Mouse (Mus musculus): ENCODE measurements at regions not wholly inside any gene's neighbourhood (a gene's known extent, or its start where the extent isn't known, plus 50 kb on each side); places are given as distances from the start of the nearest gene placed in this dataset.

DNA sequence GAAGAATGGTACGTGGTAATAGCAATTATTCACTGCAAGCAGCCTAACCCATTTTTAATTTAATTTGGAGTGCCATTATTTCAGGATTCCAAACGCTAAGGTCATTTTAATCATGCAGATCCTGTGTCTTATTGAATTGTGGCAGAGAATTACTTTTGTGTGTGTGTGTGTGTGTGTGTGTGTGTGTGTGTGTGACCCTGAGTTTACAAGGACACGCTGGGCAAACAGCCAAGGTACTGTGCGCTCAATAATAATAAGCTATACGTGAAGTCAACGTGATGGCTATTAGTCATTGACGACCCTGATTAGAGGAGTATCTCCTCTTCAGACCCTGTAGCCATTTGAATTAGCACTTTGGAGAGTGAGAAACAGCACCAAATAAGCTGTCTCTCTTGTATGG is 144.1 kb downstream of the Klf7 start:
- no peak for DNase-seq

DNA sequence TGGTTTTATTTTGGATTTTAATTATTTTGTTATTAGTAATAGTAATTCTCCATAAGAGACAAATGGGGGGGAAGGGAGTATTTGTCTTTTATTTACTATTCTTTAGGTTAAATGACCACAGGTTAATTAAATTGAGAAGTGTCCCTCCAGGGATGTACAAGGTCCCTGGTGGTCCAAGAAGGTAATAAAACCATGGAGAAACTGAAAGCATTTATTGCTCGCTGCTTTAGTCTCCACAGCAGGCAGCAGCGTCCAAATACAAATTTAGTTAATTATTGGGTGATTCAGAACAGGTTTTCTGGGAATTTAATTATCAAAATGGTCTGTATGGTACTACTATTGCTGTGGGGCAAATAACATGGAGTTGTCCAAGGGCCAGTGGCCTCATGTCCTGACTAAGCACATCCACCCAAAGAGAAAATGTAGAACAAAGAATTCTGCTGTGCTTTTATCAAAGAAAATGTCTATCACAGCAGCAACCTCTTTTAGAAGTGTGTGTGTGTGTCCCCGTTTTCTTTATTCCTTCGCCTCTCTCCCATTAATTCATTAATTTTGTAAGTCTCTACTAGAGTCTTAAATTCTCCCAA is 144.7 kb downstream of the Klf7 start:
- DNase-seq, result no peak

DNA sequence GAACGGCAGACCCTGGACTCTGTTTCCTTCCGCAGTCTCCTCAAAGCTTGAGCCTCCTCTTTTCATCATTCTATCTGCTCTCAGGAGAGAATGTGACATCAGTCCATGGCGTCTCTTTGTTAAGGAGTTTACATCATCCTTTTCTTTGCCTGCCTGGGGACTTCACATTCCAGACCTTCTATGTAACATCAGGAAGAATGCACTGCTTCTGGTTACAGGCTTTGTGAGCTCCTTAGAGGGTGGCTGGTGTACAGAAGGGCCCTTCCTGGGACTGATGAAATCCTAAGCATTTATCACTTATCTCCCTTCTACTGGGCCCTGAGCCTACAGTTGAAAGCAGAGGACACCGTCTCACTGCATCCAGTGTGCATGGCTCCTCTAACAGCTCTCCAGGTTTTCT is 145.2 kb downstream of the Klf7 start:
- no peak for DNase-seq

DNA sequence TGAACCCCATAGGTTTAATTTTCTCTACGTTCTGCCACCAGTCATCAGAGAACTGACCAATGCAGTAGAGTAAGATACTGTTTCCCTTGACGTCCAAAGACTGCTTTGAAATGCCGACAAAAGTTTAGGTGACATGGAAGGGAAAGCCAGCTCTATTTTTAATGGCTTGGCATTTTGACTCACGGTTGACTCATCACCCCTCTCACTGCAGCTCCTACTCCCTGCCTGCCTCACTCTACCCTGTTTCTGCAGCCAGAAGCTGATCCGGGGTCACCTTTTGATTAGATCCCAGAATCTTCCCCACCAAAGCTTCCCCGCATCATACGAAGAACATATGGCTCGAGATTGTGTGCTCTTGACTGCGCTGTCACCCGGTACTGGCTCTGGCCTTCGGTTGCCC is 154.2 kb downstream of the Klf7 start:
- DNase-seq, result no peak

DNA sequence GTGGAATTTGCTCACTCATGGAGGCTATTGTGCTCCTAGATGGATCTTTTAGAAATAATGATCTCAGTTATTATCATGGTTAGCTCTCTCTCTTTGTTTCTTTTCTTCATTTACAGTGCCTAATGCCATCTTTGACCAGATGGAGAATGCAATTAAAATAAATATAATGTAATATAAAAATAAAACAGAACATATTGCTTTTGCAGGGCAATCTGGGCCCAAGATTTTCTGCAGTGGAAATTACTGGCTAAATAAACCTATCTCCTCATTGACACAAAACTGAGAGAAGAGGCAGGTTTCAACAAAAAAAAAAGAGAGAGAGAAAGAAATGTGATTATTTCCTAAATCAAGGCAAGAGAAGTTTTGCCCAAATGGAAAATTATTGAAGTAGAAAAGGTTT is 156.6 kb downstream of the Klf7 start:
- no peak for DNase-seq

DNA sequence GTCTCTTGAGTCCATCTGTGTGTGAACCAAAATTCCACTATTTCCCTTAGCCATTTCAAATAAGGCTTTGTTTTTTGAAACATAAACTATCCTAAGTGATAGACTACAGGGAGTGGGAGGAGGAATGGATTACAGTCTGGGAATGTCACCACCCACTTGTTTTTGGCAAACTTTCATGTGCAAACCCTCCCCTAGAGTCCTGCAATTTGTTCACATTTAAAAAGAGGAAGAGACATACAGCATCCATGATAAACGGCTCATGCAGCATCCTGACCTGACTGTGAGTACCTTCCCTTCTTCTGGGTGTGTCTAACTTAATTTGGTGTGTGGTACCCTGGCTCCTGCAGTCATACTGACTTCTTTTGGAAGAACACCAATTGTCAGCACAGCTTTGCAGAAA is 157.6 kb downstream of the Klf7 start:
- no peak for DNase-seq

DNA sequence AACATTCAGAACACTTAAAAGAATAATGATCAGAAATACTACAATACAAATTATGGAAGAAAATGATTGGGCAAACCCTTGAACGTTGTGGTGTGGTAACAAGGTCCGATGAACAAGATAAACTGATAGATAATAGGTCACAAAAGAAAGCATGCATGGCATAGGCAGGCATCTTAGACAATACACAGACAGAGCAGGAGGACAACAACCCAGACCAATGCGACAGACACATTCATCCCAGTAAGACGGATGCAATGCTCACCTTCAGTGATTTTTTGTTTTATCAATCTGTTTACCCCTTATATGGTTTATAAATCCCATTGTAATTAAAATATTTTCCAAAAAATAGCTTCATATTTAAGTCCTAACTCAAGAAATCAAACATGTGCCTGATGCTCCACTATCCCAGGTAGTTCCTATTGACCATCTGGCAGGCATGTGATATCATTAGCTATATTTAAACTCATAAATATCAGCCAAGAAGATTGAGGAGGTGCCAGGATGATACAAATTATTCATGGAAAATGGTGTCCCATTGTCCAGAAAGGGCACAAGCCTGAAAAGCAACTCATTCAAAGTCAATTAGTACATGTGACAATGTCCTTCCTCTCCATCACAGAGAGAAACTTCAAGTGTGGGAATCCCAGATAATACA is 166.3 kb downstream of the Klf7 start:
- peak; percentile 37 for DNase-seq

DNA sequence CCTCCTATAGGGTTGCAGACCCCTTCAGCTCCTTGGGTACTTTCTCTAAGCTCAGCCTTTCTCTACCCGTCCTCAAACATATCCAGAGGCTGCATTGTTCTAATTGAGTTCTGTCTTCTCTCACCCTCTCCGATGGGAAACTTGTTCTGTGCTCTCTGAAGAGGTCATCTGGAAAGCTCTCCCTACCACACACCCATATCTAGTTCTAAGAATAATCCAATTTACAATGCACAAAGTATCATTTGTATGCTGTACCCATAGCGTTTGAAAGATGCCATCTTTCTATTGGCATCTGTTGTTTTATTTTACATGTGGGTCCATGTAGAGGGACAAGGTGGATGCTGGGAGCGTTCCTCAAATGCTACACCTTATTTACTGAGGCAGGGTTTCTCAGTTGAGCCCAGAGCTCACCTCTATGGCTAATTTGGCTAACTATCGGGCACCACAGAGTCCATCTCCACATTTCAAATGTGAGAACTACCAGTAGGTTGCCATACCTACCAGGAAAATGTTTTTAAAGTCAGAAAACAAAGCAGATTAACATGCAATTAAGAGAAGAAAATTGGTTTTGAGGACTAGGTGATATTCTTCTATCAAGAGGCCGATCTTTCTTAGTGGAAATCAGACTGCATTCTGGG is 167.1 kb downstream of the Klf7 start:
- DNase-seq, result no peak

DNA sequence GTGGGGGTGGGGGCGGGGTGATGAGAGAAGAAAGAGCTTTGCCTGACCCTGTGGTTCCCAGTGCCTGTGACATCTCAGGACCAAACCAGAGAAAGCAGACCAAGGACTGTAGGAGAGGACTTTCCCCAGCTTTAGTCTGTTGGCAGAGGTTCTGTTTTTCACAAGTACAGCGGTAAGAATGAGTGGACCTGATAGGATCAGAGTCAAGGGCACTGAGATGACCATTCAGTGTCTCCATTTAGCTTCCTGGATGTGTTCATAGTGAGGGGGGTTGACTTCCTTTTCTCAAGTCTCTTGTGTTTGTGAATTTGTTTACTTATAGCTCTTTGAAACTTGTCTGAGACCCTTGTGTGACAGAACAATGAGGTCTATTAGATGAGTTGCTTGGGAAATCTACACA is 167.9 kb downstream of the Klf7 start:
- DNase-seq, result no peak

DNA sequence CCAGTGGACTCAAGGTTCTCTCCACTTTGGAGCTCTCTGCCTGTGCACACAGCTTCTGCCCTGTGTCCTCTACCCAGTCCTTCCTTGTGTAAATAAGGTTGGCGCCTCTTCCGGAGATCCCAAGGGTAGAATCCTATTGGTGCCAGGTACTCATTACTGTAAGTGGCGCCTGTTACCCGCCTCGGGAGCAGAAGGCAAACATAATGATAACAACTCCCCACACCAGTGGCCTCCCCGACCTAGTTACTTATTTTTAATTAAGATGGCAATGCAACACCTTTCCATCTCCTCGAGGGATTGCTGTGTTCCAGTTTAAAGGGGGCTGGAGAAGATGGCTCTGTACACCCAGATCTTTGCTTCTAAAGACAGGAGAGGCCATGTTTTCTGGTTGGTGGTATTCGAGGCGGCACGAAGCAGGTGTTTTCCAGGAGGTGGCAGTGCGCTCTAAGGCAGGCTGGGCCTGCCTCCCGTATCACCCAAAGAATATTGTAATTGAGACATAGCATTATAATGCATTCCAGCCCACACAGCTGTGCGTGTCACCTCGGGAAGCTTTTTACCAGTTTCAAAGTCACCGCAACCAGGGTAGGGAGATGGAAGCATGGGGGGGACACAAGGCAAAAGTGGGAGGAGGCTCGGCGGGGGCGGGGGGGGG is 168.7 kb downstream of the Klf7 start:
- peak; percentile 47 for DNase-seq

DNA sequence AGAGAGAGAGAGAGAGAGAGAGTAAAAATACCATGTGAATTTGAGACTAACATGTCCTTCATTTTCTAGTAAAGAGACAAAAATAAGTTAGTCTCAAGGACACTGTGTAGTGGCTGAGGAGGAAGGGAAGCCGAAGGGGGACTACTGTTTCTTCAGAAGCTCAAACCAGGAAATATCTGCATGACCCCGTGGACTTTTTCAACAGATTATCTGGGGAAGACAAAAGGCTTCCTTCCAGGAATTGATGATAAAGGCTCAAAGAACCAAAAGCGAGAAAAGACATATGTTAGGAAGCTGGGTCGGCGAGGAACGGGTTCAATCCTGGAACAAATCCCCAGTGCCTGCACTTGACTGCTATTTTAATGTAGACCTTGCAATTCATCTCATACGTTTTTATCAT is 170.4 kb downstream of the Klf7 start:
- DNase-seq, result no peak

DNA sequence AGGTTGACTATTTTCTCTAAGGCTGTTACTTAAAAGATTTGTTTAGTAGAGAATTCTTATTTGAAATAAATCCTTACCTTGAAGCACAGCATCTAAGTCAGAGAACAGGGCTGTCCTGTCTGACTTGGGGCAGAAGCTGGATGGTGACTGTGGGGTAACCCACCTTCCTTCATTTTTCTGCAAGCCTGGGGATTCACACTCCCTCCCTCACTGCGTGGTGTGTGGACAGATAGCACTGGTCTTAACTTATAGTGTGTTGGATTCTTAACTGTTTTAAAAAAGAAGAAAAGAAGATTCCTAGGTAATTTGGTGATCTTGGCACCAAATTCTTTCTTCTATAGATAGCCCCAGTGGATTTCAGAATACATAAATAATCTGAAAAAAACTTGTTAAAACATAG is 174.8 kb downstream of the Klf7 start:
- DNase-seq, result no peak

DNA sequence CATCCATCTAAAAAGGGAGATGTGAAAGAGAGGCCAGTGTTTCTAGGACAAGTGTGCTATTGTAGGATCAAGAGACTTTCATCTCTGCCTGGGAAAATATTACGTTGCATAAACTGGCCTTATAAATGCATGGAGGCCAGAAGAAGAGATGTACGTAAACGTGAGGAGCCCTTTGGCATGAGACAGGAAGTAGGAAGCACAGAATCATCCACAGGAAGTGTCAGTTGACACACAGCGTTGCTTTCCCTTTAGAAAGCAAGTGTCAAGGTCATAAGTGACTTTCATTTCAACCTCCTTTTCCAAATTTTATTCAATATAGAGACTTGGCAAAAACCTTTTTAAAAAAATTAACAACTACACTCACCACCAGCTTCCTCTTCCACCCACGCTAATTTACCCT is 175.2 kb downstream of the Klf7 start:
- DNase-seq, result no peak

DNA sequence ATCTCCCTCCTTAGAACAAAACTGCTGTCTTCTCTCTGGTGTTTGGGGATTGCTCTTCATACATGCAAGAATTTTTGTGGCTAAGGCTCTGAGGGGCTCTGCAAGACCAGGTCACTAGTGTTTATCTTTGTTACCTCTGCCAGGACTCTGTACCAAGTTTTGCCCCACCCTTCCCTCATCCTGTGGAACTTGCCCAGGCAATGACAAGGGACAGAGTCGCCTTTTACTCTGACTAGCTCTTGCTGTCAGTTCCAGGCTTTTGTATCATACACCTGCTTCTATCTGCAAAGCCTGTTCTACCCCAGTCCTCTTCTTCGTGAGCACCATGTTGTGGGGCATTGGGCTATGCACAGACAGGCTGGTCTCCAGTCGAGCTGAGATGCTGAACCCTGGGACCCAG is 175.7 kb upstream of the 4933402D24Rik start:
- DNase-seq, result no peak

DNA sequence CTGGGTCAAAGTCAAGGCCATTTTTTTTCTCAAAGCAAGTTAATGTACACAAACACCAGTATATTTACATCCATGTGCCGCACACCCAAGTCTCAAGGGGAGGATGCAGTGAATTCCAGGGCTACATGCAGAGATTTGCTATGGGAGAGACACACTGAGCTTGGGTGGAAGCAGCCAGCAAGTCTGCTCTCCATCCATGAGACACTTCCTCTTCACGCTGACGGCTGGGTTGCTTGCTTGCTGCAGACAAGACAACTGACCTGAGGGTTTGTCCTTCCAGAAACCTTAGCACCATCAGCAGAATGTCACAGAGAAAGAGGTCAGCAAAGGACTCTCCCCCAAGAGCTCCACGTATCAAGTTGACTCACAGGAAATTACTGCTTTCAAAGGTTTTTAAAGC is 169.3 kb upstream of the 4933402D24Rik start:
- DNase-seq, result no peak

DNA sequence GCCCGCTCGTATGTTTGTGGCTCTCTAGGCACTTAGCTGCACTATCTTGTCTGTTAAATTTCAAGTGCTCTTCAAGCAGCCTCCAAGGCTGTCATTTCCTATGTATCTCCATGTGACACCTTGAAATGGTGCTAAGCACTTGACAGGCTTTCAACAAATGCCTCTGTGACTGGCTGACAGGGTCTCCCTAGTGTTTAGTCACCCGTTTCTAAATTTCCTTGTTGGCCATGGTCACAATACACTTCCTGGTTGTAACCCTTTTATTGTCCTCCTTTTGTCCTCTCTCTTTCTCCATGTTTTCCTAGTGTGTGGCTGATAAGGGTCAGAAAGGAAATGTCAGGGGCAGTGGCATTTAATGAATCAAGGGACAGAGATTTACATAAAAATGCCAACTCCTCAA is 168.4 kb upstream of the 4933402D24Rik start:
- DNase-seq, result no peak

DNA sequence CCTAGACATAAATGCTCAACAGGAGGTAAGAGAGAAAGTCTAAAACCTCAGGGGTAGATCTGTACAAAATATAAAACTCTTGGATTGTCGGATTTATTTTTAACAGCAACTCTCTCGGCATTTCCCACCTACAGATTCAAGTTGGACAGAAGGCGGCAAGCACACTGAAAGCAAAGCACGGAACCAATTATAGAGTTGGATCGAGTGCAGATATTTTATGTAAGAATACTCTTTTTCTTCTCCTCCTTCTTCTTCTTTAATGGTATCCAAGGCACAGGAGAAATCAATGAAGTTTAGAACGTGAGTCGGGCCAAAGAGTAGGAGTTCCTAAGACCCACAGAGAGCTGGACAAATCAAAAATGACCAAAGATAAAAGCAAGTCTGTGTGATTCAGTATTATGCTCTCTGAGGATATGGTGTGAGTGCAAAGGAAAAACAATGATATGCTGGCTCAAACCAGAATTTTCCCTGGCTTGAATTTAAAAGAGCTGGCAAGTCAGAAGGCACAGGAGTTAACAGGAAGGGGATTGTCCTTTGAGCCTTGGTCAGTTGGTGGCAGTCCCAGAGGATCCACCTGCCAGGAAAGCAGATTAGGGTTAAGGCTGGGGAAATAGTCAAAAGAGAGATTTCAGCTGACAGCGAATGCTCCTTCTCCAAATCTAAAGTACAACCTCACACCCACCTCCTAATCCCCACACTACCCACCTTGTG is 165.7 kb upstream of the 4933402D24Rik start:
- DNase-seq, result no peak

DNA sequence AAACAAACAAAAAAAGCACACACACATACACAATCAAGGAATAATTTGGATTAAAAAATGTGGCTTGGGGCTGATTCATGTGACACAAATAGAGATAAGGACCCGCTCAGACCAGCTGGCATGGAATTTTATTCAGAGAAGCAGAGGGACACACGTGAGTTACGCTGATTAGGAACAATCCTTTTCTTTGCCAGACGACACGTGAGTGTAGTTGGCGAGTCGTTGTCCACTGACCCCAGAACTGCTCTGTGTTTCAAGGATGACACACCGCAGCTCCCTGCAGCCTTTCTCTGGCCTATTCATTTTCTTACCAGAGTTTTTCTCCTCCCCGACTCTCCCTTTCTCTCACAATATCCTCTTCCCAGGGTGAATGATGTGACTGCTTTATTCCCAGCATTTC is 163.4 kb upstream of the 4933402D24Rik start:
- DNase-seq, result no peak

DNA sequence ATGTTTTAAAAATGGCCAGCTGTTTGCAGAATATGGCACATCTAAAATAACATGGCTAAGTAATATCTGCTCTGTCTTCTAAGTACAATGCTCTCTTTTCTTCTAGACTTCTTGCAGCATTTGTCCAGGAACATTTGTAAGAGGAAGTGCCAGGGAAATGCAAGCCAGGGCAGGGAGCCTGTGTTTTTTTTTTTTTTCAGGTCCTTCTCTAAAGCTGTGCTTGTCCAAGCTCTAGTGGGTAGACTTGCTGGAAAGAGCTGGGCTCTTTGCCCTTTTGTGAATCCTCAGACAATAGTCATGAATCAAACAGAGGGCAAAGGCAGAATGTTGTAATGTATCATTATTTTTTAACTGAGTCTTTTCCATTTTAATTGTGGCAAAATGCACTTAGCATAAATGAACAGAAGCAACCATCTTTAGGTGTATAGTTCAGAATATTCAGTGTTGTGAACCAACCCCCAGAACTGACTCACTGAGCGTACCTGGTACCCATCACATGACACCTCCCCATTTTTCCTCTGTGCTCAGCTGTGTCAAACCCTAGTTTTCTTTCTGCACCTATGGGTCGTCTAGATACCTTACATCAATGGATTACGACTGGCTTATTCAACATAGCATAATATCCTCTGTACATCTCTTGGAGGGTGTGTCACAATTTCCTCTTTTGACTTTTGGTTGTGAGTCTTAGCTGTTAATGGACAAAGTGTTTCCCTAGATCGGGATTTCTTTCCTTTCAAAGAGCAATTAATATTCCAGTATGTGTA is 160.5 kb upstream of the 4933402D24Rik start:
- DNase-seq, result peak; percentile 29

DNA sequence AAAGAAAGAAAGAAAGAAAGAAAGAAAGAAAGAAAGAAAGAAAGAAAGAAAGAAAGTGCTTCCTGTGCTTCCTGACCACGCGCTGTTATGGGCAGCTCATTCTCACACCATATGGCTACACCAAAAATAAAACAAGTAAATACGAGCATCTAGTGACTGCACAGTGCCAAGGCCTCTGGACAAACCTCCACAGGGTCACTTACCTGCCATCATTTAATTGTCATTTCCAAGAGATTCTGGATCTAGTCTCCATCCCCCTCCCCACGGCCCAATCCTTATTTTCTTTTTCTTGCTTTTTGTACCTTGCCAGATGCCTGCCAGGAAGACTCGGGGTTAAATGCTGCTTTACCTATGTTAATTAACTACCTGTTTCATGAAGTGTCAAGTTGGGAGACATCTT is 159.8 kb upstream of the 4933402D24Rik start:
- peak; percentile 39 for DNase-seq

DNA sequence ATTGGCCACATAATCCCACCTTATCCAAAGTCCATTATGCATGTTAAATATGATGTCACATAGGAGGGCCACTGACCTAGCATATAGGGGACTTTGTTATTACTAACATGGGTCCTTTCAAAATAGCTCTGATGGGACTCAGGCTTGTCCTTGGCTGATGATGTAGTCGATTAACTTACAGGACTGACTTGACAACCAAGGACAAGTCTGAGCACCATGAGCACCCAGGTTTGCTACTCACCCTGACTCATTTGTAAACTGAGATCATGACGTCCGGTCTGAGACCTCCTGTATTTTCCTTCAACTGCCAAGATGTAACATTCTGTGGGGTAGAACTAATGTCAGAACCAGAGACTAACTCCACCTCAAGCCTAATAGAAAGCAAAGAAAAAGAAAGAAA is 159.3 kb upstream of the 4933402D24Rik start:
- DNase-seq, result no peak

DNA sequence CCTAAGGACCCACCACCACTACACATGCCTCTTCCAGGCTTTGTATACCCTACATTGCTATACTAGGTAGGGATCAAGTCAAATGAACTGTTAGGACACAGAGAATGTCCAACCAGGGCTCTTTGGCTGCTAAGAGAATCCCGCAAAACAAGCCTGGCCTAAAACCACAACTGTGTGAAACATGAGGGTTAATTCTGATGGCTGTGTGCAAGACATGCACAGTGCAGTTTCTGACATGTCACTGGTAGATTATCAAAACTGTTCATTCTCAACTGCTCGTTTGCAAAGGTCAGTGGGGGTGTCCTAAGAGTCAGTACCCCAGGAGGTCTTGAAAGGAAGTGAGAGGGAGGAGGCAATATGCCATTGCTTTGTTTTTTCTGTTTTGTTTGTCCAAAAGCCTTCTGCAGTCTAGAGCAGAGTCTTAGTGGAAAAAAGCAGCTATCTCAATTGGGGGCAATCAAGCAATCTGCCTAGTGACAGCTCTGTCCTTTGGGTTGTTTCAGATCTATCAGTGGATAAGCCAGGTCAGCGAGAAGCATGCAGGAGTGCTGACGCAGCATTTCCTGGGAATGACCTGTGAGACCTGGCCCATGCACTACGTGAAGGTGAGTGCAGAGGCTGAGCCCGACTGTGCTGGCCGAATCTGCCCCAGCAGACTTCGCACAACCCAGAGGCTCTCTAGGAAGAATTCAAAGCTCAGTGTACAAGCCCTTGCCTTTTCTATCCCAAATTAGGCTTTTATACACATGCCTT is 151.3 kb upstream of the 4933402D24Rik start:
- DNase-seq, result no peak
